Mouse (Mus musculus) megakaryocyte, adult 5-6 weeks (primary cell): ENCODE measurements around the gene C330021F23Rik. TPM values are rescaled to one million over a fixed set of nuclear protein-coding genes. Genes with fewer than 3 reads are reported as not detected.
"Not testable (repeated sequence)": the region's sequence is repeated elsewhere in the genome, so short reads cannot be mapped to it uniquely, and the experiment has no call there.

Experiments
- ATAC-seq: 2 replicates; pipeline ENCODE4 v1.8.0; 2016; ENCODE audit warnings: mild to moderate bottlenecking, inconsistent platforms; ENCODE audit not compliant: poor library complexity, severe bottlenecking
- total RNA-seq, 2 experiments: library from RNA; stranded (forward) in 1 of 2; stranded (reverse) in 1 of 2; fragments of 153-499, 151-499 nt in 1 of 2; fragments of 221-1000, 200-1000 nt in 1 of 2; gene quantifications; 2 replicates each; pipeline versions ENCODE4 v1.2.3 to v1.2.4; 2015 to 2017

C330021F23Rik gene
- total RNA-seq (2015) (not detected in 2 replicates), total RNA-seq (2017) (not detected in 2 replicates)

- no peak for ATAC-seq
These were observed at the start of gene C330021F23Rik for GRCm38 (mm10) chr8:3567641-3568371. Gene C330021F23Rik (plus strand): TSS chr8:3567990.

GRCm38 (mm10) chr8:3522007-3522697 lies 45.6 kb upstream of the C330021F23Rik start:
- ATAC-seq: peak; percentile 70

GRCm38 (mm10) chr8:3530816-3531215 lies 37.0 kb upstream of the C330021F23Rik start:
- ATAC-seq: no peak

DNA sequence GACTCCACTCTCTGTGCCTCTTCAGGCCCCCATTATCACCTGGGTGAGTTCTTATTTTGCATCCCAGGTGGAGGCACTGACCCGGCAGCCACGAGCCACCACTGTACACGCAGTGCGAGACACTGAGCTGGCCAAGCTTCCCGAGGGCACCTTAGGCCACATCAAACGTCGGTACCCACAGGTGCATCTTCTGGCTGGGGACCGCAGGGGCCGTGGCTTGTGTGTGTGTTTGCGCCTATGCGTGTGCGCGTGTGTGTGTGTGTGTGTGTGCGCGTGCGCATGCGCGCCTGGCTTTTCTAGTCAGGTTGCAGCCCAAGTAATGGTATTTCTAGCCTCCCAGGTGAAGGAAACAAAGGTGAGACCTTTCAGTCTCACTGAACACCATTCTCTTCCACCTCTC lies 35.9 kb upstream of the C330021F23Rik start:
- no peak for ATAC-seq

DNA sequence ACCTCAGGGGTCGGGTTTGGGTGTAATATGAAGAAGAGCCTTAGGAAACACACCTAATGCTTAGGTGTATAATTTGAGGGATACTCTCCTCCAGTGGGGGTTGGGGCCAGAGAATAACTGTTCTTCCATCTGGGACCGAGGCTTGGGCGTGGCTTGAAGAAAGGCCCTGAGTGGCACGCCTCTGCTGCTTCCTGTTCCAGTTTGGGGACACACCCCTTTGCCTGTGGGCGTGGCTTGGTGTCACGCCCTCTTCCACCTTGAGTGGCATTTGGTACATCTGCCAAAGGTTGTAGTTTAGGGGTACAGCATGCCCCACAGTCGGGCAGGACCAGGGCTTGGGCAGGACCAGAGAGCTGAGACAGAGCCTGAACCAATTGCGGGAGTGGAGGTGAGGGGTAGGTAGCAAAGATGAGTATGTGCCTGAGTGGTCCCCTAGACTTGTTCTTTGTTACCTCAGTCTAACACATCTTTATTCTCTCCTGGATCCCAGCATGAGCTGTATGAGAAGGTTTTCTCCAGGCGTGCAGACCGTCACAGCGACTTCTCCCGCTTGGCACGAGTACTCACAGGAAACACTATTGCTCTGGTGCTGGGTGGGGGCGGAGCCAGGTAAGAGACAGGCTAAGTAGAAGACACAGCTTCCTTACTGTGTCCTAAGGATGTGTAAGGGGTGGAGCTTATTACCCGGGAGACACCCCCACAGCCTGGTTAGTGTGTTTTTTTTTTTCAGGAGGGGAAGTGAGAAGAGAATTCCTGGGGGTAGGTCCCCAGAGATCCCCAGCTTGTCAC lies 31.5 kb upstream of the C330021F23Rik start:
- ATAC-seq: peak; percentile 72

DNA sequence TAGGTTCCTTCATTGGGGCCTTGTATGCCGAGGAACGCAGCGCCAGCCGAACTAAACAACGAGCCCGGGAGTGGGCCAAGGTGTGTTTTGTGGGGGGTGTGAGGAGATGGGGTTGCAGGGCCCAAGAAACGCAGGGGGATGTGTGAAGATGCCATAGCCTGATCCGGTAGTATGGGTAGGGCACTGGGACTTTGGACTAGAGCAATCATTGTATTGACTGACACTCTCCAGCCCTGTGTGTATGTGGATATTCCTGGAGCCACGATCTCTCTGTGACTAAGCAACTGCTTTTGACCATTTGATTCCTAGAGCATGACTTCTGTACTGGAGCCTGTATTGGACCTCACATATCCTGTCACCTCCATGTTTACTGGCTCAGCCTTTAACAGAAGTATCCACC lies 30.9 kb upstream of the C330021F23Rik start:
- no peak for ATAC-seq

GRCm38 (mm10) chr8:3537666-3538065 lies 30.1 kb upstream of the C330021F23Rik start:
- no peak for ATAC-seq

GRCm38 (mm10) chr8:3539146-3539545 lies 28.6 kb upstream of the C330021F23Rik start:
- ATAC-seq: no peak

- no peak for ATAC-seq
These were observed 27.7 kb upstream of the C330021F23Rik start for GRCm38 (mm10) chr8:3540076-3540475.

- ATAC-seq: no peak
These were observed 21.3 kb upstream of the C330021F23Rik start for GRCm38 (mm10) chr8:3546511-3546910.

GRCm38 (mm10) chr8:3552240-3552639 lies 15.6 kb upstream of the C330021F23Rik start:
- ATAC-seq: no peak

DNA sequence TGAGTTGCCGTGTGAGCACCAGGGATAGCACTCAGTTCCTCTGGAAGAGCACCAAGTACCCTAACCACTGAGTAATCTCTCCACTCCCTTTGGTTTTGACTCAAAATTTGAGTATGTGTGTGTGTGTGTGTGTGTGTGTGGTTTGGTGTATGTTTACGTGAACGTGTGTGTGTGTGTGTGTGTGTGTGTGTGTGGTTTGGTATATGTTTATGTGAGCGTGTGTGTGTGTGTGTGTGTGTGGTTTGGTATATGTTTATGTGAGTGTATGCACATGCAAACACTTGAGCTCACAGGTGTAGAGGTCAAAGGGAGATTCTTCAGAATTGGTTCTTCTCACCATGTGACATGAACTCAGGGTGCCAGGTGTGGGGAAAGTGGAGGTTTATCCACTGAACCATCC lies 11.7 kb upstream of the C330021F23Rik start:
- no peak for ATAC-seq

GRCm38 (mm10) chr8:3568378-3568777 lies 588 bp downstream of the C330021F23Rik start:
- no peak for ATAC-seq

GRCm38 (mm10) chr8:3569784-3570183 lies 2.0 kb downstream of the C330021F23Rik start:
- no peak for ATAC-seq

DNA sequence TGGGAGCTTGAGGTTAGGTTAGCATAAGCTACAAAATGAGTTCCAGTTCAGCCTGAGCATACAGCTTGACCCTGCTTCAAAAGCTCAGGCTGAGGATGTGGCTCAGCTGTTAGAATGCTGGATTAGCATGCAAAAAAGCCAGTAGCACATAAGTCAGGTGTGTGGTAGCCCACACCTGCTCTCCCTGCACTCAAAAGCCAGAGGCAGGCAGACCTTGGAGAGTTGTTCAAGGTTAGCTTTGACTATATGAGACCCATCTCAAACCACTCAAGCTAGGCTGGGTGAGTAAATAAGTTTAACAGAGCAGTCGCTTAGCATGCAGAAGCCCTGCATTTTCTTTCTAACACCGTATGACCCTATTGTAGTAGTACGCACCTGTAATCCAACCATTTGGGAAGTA lies 6.8 kb downstream of the C330021F23Rik start:
- no peak for ATAC-seq

DNA sequence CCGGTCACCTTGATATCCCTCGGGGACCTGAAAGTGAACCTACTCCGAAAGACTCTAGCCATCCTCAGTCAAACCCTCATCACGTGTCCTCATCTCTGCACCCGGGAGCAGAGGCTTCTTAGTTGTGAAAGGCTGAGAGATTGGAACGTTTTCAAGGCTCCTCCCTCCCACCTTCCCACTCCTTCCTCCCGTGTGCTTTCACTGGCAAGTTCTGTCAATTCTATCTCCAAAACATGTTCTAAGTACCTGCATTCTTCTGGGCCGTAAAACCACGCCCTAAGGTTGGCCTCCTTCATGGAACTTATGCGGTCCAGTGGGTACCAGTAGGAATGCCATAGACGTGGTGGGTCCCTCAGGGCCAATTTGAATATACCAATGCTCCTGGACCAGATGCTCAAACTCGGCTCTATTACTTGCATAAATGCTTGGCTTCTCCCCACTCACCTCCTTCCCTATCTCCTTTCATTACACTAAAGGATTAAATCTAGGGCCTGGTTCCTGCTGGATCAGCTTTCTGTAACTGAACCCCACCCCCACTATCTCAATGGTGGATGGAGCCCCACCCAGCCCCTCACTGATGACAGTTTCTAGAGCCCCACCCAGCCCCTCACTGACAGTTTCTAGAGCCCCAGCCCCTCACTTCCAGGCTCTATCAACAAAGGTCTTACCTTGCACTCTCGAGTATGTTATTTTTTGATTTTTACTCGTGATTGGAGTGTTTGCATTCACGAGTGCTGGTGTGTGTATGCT lies 8.6 kb downstream of the C330021F23Rik start:
- ATAC-seq: no peak

DNA sequence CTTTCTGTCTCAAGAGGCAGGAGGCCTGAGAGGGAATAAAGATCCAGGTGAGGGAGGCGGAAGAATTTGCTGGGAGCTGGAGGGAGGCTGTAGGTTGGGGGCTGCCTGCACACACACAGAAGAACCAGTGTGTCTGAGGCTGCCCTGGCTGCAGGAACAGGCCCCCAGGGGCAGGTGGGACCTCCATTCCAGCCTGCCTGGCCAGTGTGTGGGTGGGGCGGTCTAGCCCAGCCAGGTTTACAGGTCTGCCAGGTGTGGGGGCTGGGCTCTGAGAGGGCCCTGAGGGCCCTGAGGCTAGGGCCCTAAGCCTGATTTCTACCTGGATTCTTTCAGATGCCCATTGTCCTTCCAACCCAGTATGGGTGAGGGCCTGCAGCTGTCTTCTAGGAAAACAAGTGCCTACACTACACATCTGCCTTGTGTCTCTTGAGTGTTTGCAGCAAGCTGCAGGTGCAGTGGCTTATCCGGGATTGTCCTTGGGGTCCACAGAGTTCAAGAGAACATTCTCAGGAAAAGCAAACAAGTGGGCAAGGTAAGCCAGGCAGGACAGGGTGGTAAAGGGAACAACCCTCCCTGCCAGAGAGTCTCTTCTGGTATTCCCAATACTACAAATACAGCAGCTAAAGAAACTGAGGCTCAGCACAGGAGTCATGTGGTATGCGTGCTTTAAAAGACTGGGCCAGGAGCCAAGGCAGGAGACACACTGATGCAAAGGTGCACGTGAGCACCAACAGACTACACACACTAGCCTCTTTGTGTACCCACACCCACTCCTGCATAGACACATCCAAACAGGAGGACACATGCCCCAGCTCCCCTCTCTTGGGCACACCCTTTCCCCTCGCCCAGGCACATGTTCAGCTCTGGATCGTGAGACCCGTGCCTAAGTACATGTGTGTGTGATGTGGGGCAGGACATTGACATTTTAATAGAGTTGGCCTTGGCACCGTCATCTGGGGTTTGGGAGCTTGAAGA lies 11.9 kb downstream of the C330021F23Rik start:
- ATAC-seq: no peak

DNA sequence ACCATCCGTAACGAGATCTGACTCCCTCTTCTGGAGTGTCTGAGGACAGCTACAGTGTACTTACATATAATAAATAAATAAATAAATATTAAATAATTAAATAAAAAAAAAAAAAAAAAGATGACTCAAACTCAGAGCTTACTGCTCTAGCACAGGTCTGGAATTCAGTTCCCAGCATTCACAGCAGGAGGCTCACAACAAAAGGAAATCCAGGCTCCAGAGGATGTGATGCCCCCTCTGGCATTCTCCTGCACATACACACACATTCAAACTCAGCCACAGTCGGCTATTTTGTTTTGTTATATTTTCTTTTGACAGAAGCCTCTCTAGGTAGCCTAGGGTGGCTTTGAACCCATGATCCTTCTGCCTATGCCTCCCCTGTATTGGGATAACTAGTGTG lies 14.2 kb downstream of the C330021F23Rik start:
- not testable (repeated sequence) for ATAC-seq

DNA sequence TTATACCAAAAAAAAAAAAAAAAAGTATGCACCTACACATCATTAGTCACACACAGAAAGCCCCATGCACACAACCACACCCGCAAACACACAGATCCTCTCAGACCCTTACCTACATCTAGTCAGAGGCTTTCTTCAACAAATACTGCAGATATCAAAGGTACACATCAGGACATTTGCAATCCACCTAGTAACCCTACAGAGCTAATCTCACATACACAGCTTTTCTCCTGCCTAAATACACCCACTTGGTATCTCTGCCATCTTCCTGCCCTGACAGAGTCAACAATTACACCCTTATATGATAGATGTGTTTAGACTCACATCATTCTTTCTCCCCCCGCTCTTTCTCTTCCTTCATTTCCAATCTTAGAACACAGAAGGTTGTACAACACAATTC lies 18.7 kb downstream of the C330021F23Rik start:
- no peak for ATAC-seq

GRCm38 (mm10) chr8:3586993-3587390 lies 19.2 kb downstream of the C330021F23Rik start, which contains the start of gene Camsap3:
Gene Camsap3 (plus strand): TSS chr8:3587293.
- no peak for ATAC-seq
